Mouse (Mus musculus) heart, adult 2 months (tissue): ENCODE data around the gene Gm47283. TPM values are rescaled to one million over a fixed set of nuclear protein-coding genes. Genes with fewer than 3 reads are reported as not detected.
"Not testable (repeated sequence)": the region's sequence is repeated elsewhere in the genome, so short reads cannot be mapped to it uniquely, and the experiment has no call there.

ENCODE experiments used
- DNase-seq, 2 experiments: peaks; one replicate each; pipeline ENCODE4 v3.0.0; 2021
- H3K27ac ChIP-seq: fragments of 200-600 bp; 2 replicates; pipeline ENCODE4 v1.8.1; 2022
- H3K27me3 ChIP-seq: fragments of 200-500 bp; 2 replicates; pipeline ENCODE4 v1.6.1; 2012; ENCODE audit warnings: mild to moderate bottlenecking, low read length, inconsistent platforms, mixed read lengths; ENCODE audit not compliant: control insufficient read depth, insufficient read depth
- H3K36me3 ChIP-seq: fragments of 200-500 bp; 2 replicates; pipeline ENCODE4 v1.6.1; 2012; ENCODE audit warnings: low read length, inconsistent platforms; ENCODE audit not compliant: control insufficient read depth, insufficient read depth
- H3K4me1 ChIP-seq: fragments of 200-500 bp; 2 replicates; pipeline ENCODE4 v1.6.1; 2011; ENCODE audit warnings: low read length; ENCODE audit not compliant: control insufficient read depth, insufficient read depth
- H3K4me3 ChIP-seq: fragments of 200-600 bp; 2 replicates; pipeline ENCODE4 v1.8.1; 2022
- H3K79me2 ChIP-seq: fragments of 200-500 bp; replicated peaks from 2 replicates; pipeline ENCODE4 v1.6.1; 2012; ENCODE audit warnings: mild to moderate bottlenecking, inconsistent platforms, low read length, moderate library complexity, mixed read lengths; ENCODE audit not compliant: control insufficient read depth, insufficient read depth
- H3K9ac ChIP-seq: fragments of 200-500 bp; 2 replicates; pipeline ENCODE4 v1.6.1; 2012; ENCODE audit warnings: low read depth, mild to moderate bottlenecking, control low read depth, inconsistent platforms, low read length, mixed read lengths
- WGBS: fragments of 180-500 bp; shearing (Covaris S2); methylation state at CpG from one replicate; pipeline ENCODE4 v1.1.7; 2018; 5-methylcytosine and 5-hydroxymethylcytosine counted together
- intact Hi-C: fragments of 180-260 bp; cut with DNase I; formaldehyde crosslinking; loops from one replicate; pipeline ENCODE4 v1.15.1; 2025
- polyA plus RNA-seq: library from polyadenylated mRNA; depleted of rRNA; stranded (reverse); fragments of >200 nt; gene quantifications from 2 replicates; pipeline ENCODE4 v1.2.3, GENCODE M21; 2012; rRNA removed
- total RNA-seq, 2 experiments: library from RNA; stranded (reverse); gene quantifications; 2 replicates each; pipeline ENCODE4 v1.2.3; 2021

The Gm47283 gene
- total and polyA plus RNA-seq, 3 experiments, result not detected

DNA sequence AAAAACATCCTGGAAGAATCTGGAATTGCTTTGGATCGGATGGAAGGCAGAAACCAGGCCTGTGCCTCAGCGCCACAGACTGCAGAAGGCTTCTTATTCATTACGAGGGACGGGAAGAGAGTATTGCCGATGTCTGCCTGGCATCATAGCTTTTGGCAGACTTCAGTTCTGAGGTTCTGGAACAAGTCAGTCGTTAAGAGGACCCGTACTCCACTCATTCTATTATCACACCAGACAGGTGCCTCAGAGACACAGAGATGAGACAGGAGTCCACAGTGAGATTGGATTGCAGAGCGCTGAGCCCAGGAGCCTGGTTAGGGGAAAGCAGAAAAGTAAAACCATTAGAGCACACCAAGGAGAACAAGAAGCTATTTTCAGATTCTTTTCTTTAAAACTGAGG, 29.8 kb upstream of the Gm47283 start, which contains the start of gene Gm21860:
TSS of gene Gm21860 (minus strand) at position 101 of the 400 bp plus-strand sequence.
- intact Hi-C loops, result not testable (repeated sequence)
- WGBS, result no CpG with 5 or more reads among the region's 8 CpGs

DNA sequence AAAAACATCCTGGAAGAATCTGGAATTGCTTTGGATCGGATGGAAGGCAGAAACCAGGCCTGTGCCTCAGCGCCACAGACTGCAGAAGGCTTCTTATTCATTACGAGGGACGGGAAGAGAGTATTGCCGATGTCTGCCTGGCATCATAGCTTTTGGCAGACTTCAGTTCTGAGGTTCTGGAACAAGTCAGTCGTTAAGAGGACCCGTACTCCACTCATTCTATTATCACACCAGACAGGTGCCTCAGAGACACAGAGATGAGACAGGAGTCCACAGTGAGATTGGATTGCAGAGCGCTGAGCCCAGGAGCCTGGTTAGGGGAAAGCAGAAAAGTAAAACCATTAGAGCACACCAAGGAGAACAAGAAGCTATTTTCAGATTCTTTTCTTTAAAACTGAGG, 54.5 kb downstream of the Gm47283 start, which contains the start of gene Gm21748:
TSS of gene Gm21748 (minus strand) at position 101 of the 400 bp plus-strand sequence.
- H3K36me3 ChIP-seq, DNase-seq, H3K27ac ChIP-seq, H3K79me2 ChIP-seq, H3K9ac ChIP-seq, H3K4me1 ChIP-seq, H3K4me3 ChIP-seq, intact Hi-C loops, H3K27me3 ChIP-seq: not testable (repeated sequence)
- no CpG with 5 or more reads among the region's 8 CpGs for WGBS

More for the DNA sequence above, 29.8 kb upstream of the Gm47283 start, which contains the start of gene Gm21860:
- H3K4me3 ChIP-seq, H3K9ac ChIP-seq, DNase-seq, H3K27me3 ChIP-seq, H3K27ac ChIP-seq, H3K79me2 ChIP-seq, H3K36me3 ChIP-seq, H3K4me1 ChIP-seq: not testable (repeated sequence)

Other genes with a start within 250 kb of the Gm47283 start
- not detected for gene Gm21860, start 29.9 kb upstream of the Gm47283 start, total RNA-seq
- not detected in 2 replicates for gene Gm21860, start 29.9 kb upstream of the Gm47283 start, polyA plus RNA-seq
- not detected for gene Gm21748, start 54.4 kb downstream of the Gm47283 start, total RNA-seq
- gene Gm21748, start 54.4 kb downstream of the Gm47283 start, polyA plus RNA-seq, result not detected in 2 replicates